Mouse (Mus musculus) layer of hippocampus, adult 8-10 months (tissue): Measurements from ENCODE around the gene Gng8. TPM values are rescaled to one million over a fixed set of nuclear protein-coding genes. Genes with fewer than 3 reads are reported as not detected.

Source experiments
- DNase-seq, 2 experiments: peaks; one replicate each; pipeline ENCODE4 v3.0.0; 2022; ENCODE audit warnings: low spot score in 2 of 2
- total RNA-seq, 4 experiments: library from RNA; stranded (reverse); gene quantifications; 2 replicates each; pipeline ENCODE4 v1.2.4; 2022

The Gng8 gene
- total RNA-seq, 4 experiments from 2014 or later, result 1.3 to 3.4 (median 2.5) TPM

DNA sequence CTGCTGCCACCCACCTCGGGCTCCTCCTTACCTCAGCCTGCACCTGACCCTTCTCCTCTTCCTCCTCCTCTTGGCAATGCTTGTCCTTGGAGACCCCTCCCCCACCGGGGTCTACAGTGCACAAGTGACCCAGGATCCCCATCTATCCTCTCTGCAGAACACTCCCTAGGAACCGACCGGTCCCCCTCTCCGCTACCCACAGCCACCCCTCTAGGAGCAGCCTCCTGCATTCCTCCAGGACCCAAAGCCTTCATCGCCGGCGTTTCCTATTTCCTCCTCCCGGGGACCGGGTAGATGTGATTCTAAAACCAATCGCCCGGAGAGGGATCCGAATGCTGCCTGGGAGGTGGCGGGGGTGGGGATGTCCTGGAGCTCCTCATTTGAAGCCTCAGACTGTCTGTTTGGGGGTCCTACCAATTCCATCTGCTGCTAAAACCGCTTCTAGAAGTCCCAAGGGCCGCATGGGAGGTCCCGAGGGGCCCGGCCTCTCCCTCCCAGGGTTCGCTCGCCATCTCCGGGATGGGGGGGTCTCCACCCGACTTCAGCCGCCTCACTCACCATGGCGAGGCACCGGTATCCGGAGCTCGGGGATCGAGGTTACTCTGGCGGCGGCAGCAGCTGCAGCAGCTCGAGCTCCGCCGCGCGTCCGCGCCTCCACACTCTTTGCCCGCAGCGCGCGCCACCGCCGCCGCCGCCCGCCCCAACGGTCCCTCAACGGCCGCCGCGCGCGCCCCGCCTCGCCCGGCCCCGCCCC is 31.9 kb downstream of the Gng8 start:
- peak in 1 of 2 experiments; percentile 60 for DNase-seq

DNA sequence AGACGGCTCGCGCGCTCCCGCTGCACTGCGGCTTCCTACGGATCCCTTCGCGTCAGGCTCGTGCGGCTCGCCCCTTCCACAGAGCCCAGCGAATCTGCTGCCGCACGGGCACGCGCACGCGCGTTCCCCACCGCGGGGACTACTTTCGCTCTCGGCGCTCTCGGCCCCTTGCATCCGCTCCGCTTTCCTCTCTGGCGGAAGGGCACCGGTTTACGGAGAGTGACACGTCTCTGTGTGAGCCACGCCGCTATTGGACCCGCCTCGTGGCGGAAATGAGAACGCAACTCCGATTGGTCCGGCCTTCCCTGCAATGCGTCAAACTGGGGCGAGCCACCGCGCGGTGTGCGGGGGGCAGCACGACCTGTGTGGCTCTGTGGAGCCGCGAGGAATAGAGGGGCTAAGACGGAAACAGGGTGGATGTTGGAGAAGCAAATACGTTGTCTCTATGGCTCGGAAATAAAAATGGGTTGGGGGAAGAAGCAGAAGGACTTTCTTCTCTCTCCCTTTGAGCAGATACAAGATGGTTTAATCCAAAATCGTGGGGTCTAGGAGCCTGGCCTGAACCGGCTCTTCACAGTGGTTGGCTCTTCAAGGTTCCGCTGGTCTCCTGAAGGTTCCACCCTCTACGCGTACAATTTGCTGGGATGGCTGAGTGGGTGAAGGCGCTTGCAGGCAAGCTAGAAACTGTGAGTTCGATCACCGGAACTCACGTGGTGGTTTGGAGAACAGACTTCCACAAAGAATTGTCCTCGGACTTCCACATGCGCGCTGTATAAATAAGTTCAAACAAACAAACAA is 32.6 kb downstream of the Gng8 start, which contains the start of gene Calm3:
Gene Calm3, minus strand, starts transcription at position 78 of the 798 bp plus-strand sequence.
- peak; percentile 98 to 100 for DNase-seq

DNA sequence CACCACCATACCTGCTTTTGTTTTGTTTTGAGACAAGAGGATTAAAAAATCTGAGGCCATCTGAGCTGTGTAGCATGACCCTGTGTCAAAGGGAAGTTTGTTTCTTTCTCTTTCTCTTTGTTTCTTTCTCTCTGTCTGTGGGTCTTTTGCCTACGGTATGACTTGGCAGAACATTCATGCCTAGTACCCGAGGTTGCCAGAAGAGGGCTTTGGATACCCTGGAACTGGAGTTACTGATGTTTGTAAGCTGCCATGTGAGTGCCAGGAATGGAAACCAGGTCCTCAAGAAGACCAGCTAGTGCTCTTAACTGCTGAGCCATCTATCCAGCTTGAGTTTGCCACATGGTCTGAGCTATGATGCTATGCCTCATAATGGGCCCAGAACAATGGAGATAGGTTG is 36.8 kb downstream of the Gng8 start:
- DNase-seq, result no peak

DNA sequence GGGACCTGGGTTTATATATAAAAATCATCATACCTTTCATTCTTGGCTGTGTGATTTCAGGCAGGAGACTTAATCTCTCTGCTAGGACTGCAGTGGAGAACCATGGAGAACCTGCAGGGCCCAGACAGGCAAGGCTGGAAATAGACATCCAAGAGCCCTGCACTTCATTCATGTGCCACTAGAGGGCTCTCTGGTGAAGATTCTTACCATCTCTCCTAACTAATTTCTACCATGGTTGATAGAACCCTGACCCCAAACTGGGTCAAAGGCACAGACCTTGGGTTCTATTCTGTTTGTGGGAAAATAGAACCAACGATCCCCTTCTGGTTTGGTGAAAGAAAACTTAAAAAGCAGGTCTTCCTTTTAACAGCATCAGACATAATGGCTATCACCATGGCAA is 39.3 kb downstream of the Gng8 start:
- peak; percentile 63 to 85 for DNase-seq

DNA sequence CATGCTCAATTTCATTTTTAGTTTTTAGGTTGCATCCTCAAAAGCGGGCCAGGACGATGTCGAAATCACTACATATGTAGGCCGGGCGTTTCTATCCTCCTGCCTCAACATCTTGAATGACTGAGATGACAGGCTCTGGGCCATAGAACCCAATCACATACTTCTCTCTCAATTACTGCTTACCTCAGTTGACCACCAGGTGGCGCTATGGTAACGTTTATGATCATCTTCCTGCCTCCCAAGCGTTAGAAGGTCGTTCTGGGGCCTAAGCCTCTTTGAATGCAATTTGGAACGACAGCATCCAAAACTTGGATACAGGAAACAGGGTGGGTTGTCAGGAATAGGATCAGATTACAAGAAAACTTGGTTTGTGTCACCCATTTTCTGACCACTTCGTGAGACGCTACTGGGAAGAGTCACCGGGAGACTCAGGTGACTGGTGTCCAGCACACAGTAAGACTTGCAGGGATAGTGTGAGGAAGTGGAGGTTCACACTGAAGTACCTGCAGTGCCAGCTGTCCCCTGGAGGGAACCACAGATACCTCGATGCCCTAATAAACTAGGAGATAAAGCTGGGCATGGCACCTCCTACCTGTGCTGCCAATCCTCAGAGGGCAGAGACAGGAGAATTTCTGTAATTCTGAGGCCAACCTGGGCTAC is 40.5 kb downstream of the Gng8 start:
- peak; percentile 87 to 95 for DNase-seq

DNA sequence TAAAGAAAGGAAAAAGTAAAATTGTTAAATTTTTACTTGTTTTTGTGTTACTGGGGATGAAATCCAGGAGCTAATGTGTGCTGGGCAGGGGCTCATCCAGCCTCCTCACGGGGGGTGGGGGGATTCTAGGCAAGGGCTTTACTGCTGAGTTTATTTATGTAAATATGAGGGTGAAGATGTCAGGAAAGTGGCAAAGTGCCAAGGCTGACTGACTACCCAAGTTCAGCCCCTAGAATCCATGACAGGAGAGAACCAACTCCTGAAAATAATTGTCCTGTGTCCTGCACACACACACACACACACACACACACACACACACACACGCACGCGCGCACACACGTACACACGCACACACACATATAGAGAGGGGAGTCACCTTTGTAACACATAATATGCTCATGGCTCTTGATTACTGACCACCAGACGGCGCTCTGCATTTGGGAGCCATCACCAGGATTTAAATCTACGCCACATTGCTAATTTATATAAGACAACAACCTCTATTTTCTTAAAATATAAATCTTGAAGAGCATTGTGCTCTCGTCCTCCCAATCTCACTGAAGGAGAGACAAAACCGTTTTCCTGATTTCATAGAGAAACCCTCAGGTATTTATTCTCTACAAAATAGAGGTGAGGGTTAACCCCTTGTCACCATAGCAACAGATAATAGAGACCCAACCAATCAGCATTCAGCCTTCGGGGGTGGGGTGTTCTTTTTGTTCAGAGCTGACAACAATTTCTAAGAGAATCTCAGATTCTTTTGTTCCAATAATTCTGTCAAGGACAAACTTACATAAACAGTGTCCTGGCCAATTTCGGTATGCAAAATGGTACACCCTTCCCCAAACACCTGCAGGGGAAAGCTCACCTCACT is 41.4 kb downstream of the Gng8 start:
- peak; percentile 52 to 77 for DNase-seq

DNA sequence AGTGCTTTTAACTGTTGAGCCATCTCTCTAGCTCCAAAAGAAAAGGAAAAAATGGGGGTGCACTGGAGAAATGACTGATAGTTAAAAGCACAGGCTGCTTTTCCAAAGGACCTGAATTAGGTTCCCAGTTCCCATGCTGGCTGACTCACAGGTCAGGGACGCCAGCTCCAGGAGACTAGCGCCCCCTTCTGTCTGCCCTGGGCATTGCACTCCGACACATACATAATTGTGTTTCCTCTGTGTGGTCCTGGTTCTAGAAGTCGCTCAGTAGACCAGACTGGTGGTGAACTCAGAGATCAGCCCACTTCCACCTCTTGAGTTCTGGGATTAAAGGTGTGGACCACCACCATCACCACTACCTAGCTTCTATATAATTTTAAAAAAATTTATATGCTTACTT is 45.7 kb downstream of the Gng8 start:
- no peak for DNase-seq

DNA sequence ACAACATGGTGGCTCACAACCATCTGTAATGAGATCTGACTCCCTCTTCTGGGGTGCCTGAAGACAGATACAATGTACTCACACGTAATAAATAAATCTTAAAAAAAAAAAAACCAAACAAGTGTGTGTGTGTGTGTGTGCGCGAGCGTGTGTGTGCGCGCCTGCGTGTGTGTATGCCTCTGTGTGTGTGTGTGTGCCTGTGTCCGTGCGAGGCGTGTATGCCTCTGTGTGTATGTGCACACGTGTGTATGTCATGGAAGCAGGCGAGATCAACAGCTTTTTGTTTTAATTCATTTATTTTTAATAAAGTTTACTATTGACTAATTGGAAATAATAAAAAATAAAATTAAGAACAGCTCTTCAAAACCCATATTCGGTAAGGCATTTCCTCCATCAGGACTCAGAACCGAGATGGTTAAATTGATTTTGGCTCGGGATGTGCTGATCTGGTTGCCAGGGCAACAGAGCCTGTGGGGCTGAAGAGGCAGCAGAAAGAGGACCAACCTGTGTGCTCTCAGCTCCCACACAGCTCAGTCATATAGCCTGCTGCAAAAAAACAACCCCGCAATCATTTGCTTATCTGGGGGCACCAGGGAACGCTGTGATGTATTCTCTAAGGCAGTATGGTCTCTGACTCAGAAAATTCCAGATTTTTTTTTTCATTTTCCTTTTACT is 46.7 kb downstream of the Gng8 start:
- DNase-seq, result peak; percentile 75 to 83

DNA sequence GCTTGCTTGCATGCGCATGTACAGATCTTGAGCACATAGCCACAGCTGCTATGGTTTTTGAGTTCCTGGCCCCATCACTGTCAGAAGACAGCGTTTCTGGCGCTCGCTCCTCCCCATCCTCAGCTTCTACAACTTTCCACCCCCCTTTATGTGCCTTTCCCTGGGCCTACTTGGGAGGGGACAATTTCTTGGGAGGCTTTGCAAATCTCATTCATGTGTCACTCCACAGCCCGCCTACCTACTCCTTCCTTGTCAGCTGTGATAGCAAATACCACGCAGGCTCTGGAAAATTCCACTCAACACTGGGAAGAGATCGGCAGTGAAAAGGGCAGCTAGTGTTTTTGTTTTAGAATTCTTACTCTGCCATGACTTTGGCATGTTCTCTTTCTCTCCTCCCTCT is 48.7 kb downstream of the Gng8 start:
- peak in 1 of 2 experiments; percentile 73 for DNase-seq

DNA sequence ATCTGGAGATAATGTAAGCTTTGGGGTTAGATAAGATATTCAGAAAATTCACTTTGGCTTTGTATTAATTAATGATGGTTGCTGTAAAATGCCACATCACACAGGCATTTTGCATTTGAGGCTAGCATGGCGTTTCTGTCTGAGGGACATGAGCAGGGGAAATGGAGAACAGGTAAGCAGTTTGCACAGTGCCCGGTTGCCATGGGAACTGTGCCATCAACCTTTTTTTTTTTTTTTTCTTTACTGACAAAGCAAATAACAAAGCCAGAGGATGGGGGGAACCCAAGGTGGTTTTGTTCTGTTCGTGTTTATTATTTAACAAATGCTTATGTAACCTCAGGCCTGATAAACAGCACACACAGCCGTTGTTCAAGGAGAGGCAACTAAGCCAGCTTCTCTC is 51.3 kb downstream of the Gng8 start:
- DNase-seq, result no peak

DNA sequence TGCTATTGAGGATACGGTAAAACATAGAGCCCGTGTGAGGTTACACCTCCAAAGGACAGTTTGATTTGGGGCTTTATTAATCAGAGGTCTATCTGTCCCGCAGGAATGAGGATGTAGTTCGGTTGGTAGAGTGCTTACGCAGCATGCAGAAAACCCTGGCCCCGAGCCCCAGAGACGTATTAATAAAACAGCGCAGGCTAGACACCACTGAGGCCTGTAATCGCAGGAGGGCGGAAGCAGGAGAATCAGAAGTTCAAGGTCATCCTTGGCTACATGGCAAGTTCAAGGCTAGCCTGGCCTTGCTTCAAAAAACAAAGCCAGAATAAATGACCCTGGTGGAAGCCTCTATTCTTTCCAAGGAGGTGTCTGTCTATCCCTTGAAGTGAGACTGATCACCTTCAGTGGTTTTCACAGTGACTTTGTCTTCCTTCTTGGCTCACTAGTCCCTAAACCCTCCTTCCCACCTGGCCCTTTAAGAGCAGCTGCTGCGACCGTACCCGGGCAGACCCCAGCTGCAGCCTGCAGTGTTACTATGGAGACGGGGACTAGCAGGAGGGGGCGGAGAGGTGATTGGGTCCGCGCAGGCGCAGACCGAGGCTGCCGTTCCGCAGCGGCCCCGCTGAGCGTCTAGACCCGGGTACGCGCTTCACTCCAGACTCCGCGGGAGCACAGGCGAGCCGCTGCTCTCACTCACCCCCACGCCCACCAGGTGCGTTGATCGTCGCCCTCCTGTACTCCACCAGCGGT is 52.6 kb downstream of the Gng8 start, which contains the start of gene Pnmal2:
Gene Pnmal2, plus strand, starts transcription at position 622 of the 747 bp plus-strand sequence.
- peak; percentile 87 to 89 for DNase-seq

DNA sequence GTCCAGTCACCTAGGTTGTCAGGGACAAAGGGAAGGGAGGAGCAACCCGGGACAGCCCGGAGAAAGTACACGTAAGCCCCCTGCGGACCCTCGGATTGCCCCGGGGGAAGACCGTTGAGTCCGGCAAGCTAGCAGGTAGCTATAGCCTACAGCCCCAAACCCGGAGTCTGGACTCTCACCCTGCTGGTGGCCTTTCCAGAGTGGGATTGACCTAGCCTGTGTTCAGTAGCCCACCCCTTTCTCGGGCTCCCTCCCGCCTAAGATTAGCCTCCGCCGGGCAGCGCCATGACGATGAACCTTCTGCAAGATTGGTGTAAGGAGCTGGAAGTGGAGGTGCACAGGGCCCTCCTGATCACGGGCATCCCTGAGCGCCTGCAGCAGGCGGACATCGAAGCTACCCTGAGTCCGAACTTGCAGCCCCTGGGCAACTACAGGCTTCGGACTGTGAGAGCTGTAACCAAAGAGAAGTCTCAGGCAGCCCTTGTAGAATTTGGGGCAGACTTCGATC is 53.3 kb downstream of the Gng8 start:
- DNase-seq, result no peak

Other genes starting within 250 kb of the Gng8 start
- gene Ceacam15, start 216.1 kb upstream of the Gng8 start, total RNA-seq, result not detected
- not detected for gene Ceacam9, start 169.9 kb upstream of the Gng8 start, total RNA-seq
- gene Ap2s1, start 153.4 kb upstream of the Gng8 start, total RNA-seq, result 100 to 1,000 TPM; 243 to 255 (median 246) TPM
- gene Slc1a5, start 110.4 kb upstream of the Gng8 start, total RNA-seq, result 10 to 100 TPM in 1 of 4 experiments, 1 to 10 TPM in 3; 2.5 to 11.0 (median 5.5) TPM
- gene Strn4, start 75.9 kb upstream of the Gng8 start, total RNA-seq, result 100 to 1,000 TPM; 261 to 298 (median 279) TPM
- 10 to 100 TPM; 45.2 to 50.7 (median 45.8) TPM for gene Fkrp, start 75.1 kb upstream of the Gng8 start, total RNA-seq
- 1 to 10 TPM; 5.6 to 7.8 (median 6.6) TPM for gene Prkd2, start 48.9 kb upstream of the Gng8 start, total RNA-seq
- gene Dact3, start 16.5 kb upstream of the Gng8 start, total RNA-seq, result 100 to 1,000 TPM; 142 to 151 (median 149) TPM
- not detected for gene Ptgir, start 14.7 kb downstream of the Gng8 start, total RNA-seq
- 1,000 to 10,000 TPM; 1,722 to 2,104 (median 1,900) TPM for gene Calm3, start 32.3 kb downstream of the Gng8 start, total RNA-seq
- gene Pnmal2, start 52.9 kb downstream of the Gng8 start, total RNA-seq, result 100 to 1,000 TPM; 311 to 360 (median 338) TPM
- gene Pnmal1, start 67.9 kb downstream of the Gng8 start, total RNA-seq, result 100 to 1,000 TPM in 2 of 4 experiments, 10 to 100 TPM in 2; 93.0 to 128 (median 106) TPM
- 10 to 100 TPM; 47.3 to 63.6 (median 51.9) TPM for gene Gm42372, start 91.3 kb downstream of the Gng8 start, total RNA-seq
- 1 to 10 TPM; 2.0 to 2.6 (median 2.3) TPM for gene Ccdc8, start 100.9 kb downstream of the Gng8 start, total RNA-seq
- 100 to 1,000 TPM; 147 to 166 (median 151) TPM for gene Ppp5c, start 136.1 kb downstream of the Gng8 start, total RNA-seq
- 10 to 100 TPM in 2 of 4 experiments, 1 to 10 TPM in 2; 8.3 to 14.6 (median 11.2) TPM for gene Hif3a, start 170.6 kb downstream of the Gng8 start, total RNA-seq
- 1 to 10 TPM; 3.2 to 4.9 (median 3.8) TPM for gene Psg16, start 182.3 kb downstream of the Gng8 start, total RNA-seq